In the genomic region with DNA sequence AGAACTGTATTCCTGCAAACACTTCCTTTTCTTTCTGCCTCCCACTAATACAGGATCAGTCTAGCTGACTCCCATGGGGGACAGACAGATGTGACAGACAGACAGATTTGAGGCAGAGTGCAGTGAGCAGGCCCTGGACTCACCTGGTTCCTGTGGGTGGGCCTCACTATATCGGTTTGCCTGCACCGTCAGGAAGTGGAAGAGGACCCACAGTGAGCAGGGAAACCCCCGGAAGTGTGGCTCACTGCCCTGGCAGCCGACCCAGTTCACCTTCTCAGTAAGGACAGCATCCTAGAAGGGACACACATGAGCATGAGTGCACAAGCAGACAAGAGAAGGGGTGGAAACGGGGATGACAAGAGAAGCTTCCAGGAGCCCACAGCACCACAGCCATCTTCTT, we compare ENCODE assay signal across 24 mouse cellular contexts. TPM values are rescaled to one million over a fixed set of nuclear protein-coding genes. Genes with fewer than 3 reads are reported as not detected.
A peak's percentile ranks its signal among the peaks of the same experiment; 100 is the strongest.
DNase-seq lines count a peak whose midpoint lies in the region; ATAC-seq lines count a peak whose summit lies in the region.
"Had no signal": no experiment of that assay in that cellular context is flagged by ENCODE, and none has a peak within 500 bp of the region (broad histone marks: within the 10 kb centered on the region; RNA-seq: fewer than 3 reads in every experiment).

No protein-coding gene starts in this region.

- DNase-seq in induced T-regulatory cell, adult 2 months (ENCODE audit: low read depth) = peak; percentile 72
- DNase-seq in thymus, adult 18-20 months = peak; percentile 39 to 60
- peak; percentile 60 for DNase-seq in thymus, postnatal 4 days
- no peak for DNase-seq in heart, postnatal 36 days
- DNase-seq in gastrocnemius, adult 18-20 months (ENCODE audit: low spot score) = no peak
- DNase-seq: adrenal gland, adult 8-10 months; cerebellum, adult 9-10 months; gastrocnemius, postnatal 25 days; kidney, adult 18-20 months; kidney, postnatal 10 days; liver, postnatal 0 days; lung, postnatal 36 days had no signal

- intact Hi-C loops in heart, postnatal 36 days (cut with DNase I) = no loop called here

- ATAC-seq in CD4-positive, CD25-positive, alpha-beta regulatory T cell, adult 4 months = peak; percentile 63
- ATAC-seq in megakaryocyte, adult 5-6 weeks (ENCODE audit: poor library complexity, severe bottlenecking) = no peak
- ATAC-seq: hindbrain, postnatal 0 days; liver, postnatal 0 days had no signal

RNA-seq across cellular contexts. Expression of a gene that starts 30.3 kb away (rescaled TPM):
- polyA plus RNA-seq in CD4-positive, CD25-positive, alpha-beta regulatory T cell, adult 4 months (2017; shearing (Covaris generic)) = 10 to 100 TPM; 38.9 to 83.5 TPM
- total RNA-seq in heart, postnatal 36 days (2021) = 10 to 100 TPM; 39.7 to 43.8 TPM
- 13.5 and 13.7 TPM in 2 replicates for total RNA-seq in megakaryocyte, adult 5-6 weeks (2015)
- total RNA-seq in megakaryocyte, adult 5-6 weeks (2017) = 15.4 and 17.5 TPM in 2 replicates
- 10 to 100 TPM; 20.6 to 24.2 TPM for total RNA-seq in gastrocnemius, adult 18-20 months (2021)

RNA-seq across cellular contexts. Expression of a gene that starts 30.9 kb away (rescaled TPM):
- polyA plus RNA-seq in CD4-positive, CD25-positive, alpha-beta regulatory T cell, adult 4 months (2017; shearing (Covaris generic)) = under 1 TPM in 1 of 2 experiments, not detected in 1; 0.19 TPM
- total RNA-seq in heart, postnatal 36 days (2021) = not detected
- total RNA-seq in megakaryocyte, adult 5-6 weeks (2015) = not detected in 2 replicates
- total RNA-seq in megakaryocyte, adult 5-6 weeks (2017) = not detected in 2 replicates
- not detected for total RNA-seq in gastrocnemius, adult 18-20 months (2021)
- total RNA-seq: gastrocnemius, postnatal 25 days; heart, adult 2 months; layer of hippocampus, adult 18-20 months; left cerebral cortex, adult 18-20 months; left cerebral cortex, postnatal 36 days; liver, adult 2 months; monocyte, adult 5-6 weeks had no signal
- polyA plus RNA-seq: cortical plate, adult 2 months; frontal cortex, adult 2 months; heart, adult 2 months; heart, embryonic 15.5 days; liver, adult 2 months; liver, postnatal 0 days had no signal

Comparison
In these comparisons a context has a peak if more than half of its experiments do, and no peak if none do; other contexts are left out.
1. DNase-seq: peak in induced T-regulatory cell, adult 2 months (single experiment), thymus, adult 18-20 months (2 of 2) and thymus, postnatal 4 days (single experiment); none in heart, postnatal 36 days (0 of 2) and gastrocnemius, adult 18-20 months (single experiment).